Mouse (Mus musculus): ENCODE data around the gene Pex5. TPM values are rescaled to one million over a fixed set of nuclear protein-coding genes. Genes with fewer than 3 reads are reported as not detected.
"Not testable (repeated sequence)": the region's sequence is repeated elsewhere in the genome, so short reads cannot be mapped to it uniquely, and the experiment has no call there.

Gene Pex5
- total RNA-seq, 2 experiments from 2014 or later, result 60.9 to 64.6 TPM

DNA sequence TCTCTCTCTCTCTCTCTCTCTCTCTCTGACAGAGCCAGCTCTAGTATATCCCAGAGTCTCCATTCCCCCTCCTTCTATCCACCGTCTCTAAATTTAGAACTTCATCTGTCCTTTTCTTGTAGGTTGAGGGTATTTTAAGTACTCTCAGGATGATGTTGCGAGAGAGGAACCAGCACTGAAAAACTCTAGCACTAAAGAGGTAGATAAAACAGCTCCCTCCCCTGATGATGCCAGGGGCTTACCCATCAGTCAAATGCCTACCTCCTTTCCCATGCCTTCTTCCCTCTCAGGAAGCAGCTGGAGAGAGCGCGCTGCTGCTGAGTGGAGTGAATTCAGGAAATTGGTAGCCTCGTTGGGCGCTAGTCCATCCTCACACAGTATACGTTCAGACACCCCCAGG lies 12.4 kb upstream of the Pex5 start:
- DNase-seq, result no peak

DNA sequence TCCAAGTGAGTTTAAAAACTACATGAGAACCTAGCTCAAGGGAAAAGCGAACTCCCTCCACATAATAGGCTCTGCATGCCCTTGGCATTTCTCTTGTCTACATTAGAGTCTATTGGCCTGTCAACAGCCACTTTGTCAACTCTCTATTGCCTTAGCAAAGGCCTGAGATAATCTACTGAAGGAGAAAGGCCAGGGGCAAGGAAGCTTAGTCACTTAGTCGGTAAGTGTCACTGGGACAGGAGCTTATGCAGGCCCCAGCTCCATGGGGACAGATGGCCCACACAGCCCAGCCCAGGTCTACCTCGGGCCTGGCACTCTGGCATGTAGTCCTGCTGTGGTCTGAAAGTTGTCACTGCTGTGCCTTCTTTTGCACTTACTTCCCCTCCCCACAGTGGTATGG lies 11.7 kb upstream of the Pex5 start:
- DNase-seq, result no peak

DNA sequence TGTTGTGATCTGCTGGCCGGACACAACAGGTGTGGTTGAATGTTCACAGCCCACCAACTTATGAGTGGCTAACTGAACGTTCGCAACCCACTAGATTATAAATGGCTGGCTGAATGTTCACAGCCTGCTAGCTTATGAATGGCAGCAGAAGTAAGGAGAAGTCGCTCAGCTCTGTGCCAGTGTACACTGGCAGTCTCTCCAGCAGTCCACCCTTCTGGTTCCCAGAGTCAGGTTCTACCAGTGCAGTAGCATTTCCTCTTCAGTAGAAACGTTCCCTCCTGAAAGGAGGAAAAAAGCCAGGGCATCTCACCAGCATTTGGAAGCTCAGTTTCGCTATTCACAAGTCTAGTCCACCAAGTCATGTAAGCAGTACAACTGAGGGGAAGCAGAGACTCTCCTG lies 10.7 kb upstream of the Pex5 start:
- DNase-seq, result no peak

DNA sequence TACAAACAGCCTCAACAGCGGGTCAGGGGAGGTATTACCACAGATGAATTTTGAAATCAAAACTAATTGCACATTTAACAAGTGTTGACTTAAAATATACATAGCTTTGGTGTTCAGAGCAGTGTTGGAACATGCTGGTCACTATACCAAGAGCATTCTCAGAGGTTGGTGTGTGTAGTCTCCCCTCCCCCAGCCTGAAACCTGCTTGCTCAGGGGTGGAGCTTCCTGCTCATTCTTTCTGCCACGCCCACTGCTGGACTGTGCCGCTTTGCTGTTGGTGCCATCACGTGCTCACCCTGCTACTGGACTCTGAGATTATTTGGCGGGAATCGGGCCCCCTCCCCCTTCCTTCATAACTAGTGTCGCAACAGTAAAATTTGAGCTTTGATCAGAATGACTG lies 10.2 kb upstream of the Pex5 start:
- DNase-seq, result not testable (repeated sequence)

DNA sequence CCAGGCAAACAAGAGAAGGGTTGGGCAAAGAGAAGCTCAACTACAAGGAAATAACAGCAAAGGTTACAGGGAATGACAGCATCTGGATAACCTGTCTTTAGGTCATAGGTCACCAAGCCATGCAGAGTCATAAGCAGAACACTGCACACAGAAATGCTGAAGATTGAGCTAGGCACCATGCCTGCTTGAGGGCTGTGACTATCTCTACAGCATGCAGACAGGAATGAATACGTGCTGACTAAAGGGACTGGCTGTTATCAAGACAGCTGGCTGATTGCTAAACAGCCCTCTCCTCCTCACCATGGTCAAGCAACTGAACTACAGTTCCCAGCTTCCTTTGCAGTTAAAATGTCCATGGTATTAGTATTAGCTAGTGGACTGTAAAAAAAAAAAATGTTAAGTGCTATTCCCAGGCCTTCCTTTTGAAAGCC lies 9.2 kb upstream of the Pex5 start:
- DNase-seq, result no peak

DNA sequence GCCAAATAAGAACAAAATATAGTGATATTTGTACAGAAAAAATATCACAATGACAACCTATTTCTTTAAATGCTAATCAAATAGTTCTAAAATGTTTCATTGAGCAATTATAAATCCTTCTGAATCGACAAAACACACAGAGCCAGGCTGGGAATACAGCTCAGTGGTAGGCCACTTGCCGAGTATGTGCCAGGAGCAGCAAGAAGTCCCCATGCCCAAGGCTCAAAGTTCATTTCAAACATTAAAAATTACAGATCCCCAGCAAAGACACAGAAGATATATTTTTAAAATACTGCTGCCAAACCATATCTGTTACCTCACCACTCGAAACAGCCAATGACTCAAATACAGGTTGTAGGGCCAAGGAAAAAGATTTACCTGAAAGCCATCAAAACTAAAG lies 3.8 kb upstream of the Pex5 start:
- DNase-seq, result no peak

DNA sequence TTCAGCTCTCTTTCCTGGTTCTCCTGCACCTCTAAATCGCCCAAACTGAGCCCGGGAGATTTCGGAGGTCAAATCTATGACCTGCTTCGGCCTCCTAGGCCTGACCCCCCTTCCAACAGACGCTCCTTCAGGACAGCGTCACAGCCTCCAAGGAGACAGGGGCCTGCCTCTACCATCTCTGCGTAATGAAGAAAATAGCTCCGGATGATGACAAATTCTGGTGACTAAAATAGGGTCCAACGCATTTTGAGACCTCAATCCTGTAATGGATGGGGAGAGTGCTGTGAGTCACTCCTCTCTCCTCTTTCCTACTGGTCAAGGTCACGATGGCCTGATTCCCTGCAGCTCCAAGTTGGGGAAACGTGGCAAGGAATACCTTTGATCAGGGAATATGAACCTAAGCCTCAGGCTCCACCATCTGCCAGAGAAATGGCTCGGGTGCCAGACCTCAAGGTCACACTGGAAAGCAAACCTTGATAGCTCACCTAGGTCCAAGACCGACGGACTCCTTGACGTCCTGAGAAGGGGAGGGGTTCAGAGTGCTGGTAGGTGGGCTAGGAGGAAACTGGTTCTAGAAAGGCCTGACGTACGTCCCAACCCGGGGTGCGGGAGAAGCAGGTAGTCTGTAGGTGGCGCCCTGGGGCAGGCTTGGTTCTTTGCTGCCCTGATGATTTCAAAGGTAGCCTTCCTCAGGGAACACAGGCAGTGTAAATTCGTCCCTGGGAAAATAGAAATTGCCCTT lies 651 bp upstream of the Pex5 start:
- DNase-seq, result peak; percentile 81 to 87

DNA sequence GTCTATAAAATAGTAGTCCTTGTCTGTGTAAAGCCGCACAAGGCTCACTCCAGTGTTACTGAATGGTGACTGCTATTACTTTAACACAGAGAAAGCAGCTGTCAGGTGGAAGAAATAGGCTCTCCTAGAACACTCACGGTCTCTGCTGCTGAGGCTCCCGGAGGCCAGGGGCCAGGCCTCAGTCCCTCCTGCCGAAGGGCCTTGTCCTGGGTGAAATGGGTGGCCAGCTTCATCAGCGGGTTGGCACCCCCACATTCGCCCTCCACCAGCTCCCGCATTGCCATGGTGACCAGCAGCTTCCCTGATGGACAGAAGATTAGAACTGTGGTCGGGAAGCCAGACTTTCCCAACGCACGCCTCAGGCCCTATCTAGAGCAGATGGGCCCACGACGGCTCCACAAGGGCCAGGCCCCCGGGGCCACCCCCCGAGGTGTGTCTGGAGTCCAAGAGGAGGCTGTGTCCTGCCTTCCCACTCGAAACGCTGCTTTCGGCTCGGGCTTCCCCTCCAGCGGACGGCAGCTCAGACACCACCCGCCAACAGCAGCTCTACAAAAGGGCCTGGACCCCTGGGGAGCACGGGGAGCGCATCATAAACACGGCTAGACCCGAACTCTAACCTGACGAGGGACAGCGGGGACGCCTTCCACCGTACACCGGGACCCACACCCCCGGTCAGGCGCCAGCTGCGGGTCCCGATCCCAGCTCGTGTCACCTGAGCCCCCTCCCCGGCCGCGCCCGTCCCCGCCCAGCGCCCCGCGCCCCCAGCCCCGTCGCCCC lies 529 bp downstream of the Pex5 start:
- peak; percentile 41 to 46 for DNase-seq

DNA sequence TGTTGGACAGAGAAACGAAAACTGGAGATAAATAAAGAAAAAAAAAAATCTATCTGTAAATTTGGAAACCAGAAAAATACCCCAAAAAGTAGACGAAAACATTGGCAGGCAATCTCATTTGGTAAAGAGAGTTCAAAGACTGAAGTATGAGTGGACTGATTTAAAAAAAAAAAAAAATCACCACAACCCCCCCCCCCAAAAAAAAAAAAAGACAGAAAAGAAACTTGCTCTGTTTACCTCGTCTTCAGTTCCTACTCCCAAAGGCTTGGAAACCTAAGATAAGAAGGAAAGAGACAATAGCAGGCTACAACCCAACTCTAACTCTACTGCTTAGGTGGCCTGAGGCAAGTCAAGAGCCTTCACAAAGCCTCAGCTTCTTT lies 1.1 kb downstream of the Pex5 start:
- DNase-seq, result no peak

DNA sequence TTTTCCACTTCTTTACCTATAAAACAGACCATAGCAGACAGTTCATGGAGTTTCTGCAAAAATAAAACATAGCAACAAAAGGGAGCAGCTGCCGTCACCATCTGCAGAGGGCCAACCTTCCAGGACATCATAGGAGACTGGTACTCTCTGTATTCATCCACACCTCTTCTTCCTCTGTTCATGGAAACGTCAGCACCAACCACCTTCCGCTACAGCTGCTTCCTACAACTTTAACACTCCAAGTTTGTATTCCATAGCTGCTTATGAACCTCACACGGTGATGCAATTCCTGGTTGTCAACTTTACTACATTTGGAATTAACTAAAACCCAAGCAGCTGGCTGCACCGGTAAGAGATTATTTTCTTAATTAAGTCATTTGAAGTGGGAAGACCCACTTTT lies 6.5 kb downstream of the Pex5 start:
- no peak for DNase-seq

DNA sequence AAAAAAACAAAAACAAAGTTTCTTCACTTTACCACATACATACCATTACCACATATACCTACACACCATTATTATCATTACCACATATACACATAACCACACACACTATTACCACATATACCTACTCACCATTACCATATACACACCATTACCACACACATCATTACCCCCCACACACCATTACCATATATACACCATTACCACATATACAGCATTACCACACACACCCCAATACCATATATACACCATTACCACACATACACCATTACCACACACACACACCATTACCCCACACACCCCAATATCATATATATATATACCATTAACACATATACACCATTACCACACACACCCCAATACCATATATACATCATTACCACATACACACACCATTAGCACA lies 7.7 kb downstream of the Pex5 start:
- no peak for DNase-seq

DNA sequence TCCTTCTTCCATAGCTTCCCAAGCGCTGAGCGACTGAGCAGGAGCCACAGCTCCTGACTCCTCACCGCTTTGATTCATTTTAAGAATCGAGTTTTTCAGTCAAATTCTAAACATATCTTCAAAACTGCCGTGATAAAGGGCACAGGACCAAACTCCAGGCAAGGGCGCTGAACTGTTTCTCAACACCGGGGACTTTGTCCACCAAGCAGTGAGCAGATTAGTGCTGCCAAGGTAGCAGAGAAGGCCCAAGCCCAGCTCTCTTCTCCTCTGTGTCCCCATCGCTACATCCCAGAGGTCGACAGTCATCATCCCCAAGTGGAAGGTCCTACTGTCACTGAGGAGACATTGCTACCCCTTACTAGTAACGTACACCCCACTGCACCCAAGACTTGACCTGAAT lies 8.5 kb downstream of the Pex5 start:
- no peak for DNase-seq

DNA sequence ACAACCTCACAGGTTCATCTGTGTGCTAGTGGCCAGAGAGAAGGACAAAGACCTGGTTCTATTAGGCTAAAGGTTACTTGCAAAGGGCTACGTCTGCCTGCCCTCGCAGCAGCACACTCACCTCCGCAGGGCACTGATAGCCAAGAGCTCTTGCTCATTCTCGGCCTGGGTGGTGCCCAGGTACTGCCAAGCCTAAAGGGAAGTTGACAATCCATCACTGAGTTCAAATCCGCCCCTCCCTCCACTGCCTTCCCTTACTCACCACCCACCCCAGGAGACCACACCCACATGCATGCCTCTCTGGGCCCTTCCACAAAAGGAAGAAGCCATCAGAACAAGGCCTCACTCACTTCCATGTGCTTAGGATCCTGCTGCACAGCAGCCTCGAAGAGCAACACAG lies 15.1 kb downstream of the Pex5 start:
- DNase-seq, result no peak

DNA sequence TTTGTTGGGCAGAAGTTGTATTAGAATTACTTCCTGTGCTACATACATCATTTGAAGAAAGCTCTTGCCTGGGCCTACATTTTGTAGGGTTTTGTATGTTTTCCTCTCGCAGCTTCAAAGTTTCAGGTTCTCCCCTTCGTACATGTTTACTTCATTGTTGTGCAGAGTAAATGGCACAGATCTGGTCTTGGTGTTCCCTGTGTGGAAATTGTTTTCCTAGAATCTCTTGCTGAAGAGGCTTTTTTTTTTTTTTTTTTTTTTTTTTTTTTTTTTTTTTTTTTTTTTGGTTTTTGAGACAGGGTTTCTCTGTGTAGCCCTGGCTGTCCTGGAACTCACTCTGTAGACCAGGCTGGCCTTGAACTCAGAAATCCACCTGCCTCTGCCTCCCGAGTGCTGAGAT lies 19.9 kb downstream of the Pex5 start:
- DNase-seq, result not testable (repeated sequence)

DNA sequence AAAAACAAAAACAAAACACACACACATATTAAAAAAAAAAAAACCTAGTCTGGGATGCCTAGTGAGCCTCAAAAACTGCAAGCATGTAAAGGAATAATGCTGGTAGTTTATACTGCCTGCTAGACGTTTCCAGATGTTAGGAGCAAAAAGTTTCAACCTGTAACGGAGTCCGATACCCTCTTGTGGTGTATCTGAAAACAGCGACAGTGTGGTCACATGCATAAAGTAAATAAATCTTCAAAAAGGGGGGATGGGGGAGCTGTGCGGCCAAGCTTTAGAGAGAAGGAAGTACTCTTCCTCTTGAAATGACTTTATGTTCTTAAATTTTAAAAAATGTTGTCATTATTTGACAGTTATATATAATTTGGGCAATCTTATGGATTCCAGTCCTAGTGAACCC lies 34.7 kb downstream of the Pex5 start:
- no peak for DNase-seq

DNA sequence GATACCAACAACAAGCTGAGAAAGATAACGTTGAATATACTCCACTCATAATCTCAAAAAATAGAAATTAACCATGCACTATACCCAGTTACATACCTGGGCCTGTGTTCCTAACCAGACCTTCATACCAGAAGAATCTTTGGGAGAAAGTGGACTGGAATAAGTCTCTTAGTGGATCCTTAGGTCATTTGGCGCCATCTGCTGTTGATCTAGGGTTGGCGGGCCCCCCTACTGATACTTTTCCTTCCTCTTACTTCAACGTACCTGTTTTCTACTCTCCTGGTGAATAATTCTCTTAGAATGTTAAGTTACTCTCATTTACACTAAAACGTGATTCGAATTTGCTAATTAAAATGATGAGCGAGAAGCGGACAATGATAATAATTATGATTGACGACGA lies 35.5 kb downstream of the Pex5 start:
- DNase-seq, result peak; percentile 27 to 53

DNA sequence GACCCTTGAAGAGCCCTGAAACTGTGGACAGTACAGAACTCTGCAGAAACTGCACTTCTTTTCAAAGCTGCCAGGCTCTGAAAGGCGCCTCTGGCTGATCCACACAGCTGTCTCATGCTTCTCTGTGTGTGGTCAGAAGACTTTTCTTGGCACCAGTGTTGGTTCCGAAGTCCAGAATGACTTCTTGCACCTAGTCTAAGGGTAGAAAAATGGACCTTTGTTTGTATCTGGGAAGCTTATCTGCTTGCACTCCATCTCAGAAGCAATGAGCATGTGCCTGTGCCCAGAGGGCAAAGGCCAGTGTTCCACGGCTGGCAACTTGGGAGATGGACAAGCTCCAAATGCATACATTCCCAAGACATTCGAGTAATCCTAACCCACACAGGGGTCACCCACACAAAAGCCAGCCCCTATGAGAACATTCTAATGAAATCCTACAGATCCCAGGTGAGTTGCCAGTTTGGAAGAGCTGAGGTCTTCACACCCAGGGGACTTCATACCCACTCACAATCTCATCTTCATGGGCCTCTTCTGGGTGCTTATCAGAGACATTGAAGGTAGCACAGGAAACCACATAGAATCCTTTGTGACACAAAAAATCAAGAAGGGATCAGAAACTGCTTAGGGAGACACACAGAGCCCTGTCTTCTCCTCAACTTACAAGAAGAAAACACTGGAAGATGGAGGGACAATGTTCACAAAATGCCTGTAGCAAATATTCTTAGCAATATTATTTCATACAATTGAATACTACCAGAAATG lies 37.2 kb downstream of the Pex5 start:
- no peak for DNase-seq

DNA sequence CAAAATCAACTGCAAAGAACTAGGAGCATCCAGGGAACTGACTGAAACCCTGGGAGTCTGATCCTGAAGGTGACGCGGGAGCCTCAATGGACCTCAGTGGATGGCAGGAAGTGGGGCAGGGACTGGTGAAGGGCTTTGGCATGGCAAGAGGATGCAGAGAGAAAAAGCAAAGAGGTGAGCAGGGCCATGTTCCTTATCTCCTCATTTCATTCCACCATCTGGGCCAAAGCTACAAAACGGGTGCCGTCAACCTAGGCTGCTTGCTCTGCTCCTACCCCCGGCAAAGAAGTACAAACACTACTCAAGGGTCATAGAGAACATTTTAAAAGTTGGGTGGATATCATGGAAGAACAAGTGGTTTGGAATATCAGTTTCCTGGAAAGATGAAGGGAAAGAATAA lies 38.6 kb downstream of the Pex5 start:
- no peak for DNase-seq

DNA sequence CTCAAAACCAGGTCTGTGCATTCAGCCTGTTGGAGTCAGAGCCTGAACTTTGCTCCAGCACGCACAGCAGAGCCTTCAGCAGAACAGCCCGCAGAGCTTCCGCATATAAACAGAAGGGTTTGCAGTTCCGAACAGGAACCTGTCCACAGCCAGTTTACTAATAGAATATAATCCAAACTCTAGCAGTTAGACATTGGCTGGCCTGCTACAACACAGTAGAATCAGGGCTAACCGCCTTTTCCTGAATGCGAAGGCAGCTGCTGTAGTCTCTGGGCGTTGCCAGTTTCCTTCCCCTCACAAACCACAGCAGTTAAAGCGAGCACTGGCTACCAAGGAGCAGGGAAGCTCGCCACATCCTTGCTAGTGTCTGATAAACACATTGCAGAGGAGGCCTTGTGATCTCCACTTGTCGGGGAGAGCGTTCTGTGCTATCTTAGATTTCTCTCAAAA lies 39.4 kb downstream of the Pex5 start:
- no peak for DNase-seq

DNA sequence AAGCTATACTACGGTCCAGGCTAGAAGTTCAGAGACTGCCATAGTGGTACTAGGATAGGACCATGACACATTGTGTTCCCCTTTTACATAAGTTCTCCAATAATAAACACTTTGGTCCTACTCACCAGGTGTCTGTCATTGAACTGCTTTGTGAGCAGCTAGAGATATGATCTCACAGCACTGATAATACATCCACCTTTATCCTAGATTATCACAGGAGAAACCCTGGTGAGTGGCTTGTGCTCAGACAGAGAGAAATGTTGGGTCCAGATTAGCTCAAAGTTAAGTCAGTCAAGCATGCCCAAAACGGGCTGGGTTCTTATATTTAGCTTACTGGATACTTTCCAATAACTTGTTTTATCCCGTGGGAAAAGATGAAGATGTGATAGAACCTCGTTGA lies 40.2 kb downstream of the Pex5 start:
- DNase-seq, result no peak

DNA sequence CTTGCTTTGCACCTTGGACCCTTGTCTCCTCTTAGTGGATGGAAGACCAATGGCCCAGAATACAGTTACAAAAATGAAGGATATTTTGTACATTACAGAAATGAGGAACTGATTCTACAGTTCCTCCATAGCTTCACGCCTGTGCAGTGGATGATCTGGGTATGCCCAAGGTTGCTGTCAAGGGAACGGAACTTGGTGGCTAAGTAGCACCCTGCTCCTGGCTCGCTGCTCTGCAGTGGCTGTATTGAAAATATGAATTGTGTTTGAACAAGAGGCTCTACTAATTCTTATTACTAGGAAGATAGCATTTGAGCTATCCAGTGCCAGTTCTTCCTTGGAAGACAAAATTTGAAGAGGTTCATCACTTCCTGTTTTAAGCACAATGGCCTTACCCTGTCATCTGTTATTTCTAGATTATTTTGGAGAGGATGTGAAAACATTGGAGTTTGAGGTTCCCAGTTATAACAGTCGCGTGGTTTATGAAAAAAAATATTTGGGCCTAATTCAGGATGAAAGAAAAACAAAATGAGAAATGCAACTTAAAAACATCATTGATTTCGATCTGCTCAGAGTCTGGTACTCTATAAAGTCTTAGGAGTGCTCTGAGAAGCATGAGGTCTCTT lies 41.2 kb downstream of the Pex5 start:
- DNase-seq, result no peak

DNA sequence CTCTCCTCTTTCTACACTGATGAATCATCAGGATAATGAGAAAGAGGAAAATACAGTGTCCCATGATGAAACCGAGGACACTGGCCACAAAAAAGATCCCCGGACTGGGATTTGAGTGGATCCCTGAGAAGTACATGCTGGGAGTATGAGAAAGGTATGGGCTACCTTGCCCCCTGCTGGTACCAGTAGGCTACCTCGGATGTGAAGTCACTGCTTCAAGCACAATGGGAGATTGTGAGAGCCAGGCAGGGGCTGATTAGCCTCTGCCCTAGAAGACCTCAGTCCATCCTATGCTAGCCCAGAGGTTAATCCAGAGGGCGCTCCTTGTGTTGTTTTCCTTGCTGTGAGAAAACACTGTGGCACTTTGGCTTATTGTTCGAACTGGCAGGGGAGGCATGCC lies 50.5 kb downstream of the Pex5 start:
- DNase-seq, result no peak

DNA sequence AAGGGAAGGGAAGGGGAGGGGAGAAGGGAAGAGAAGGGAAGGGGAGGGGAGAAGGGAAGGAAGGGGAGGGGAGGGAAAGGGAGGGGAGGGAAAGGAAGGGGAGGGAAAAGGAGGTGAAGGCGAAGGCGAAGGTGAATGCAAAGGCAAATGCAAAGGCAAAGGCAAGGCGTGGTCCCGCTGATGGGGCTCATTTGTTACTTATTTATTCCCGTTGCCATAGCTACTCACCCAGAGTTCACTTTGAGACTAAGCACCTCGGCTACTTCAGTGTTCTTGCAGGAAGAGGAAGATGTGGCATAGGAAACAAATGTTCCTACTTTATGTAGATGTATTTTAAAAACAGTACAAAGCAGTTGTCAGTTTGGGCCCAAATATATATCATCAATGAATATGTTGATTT lies 54.3 kb downstream of the Pex5 start:
- DNase-seq, result no peak
